Mouse (Mus musculus): ENCODE measurements at regions not wholly inside any gene's neighbourhood (a gene's known extent, or its start where the extent isn't known, plus 50 kb on each side); places are given as distances from the start of the nearest gene placed in this dataset.

GRCm38 (mm10) chr6:80862256-80862655 lies 843.6 kb downstream of the Lrrtm4 start:
- ATAC-seq (replicated peaks; ENCODE audit: low FRiP score, low read depth), result no peak
- no peaks in the 10 kb centered on the region for H3K36me3 ChIP-seq (ENCODE audit: insufficient read depth, low read length)
- H3K4me3 ChIP-seq (replicated peaks; ENCODE audit: low read depth, low read length), result no peak overlapping the region
- no peak for TF ChIP-seq CTCF (IDR thresholded peaks at IDR 0.05; ENCODE audit: low read depth)
- H3K4me2 ChIP-seq (ENCODE audit: low read length), result no peak overlapping the region
- no peak overlapping the region for H3K9ac ChIP-seq (ENCODE audit: low read depth, low read length)
- H3K27ac ChIP-seq, result no peak overlapping the region
- 82% methylated on average over 2 of the region's 2 CpGs for WGBS
- H3K27me3 ChIP-seq (ENCODE audit: insufficient read depth, low read length), result no peaks in the 10 kb centered on the region
- no peak for DNase-seq (ENCODE audit: low spot score)
- H3K4me1 ChIP-seq (replicated peaks; ENCODE audit: insufficient read depth, low read length), result no peaks in the 10 kb centered on the region
- no peaks in the 10 kb centered on the region for H3K9me3 ChIP-seq (replicated peaks; ENCODE audit: low read length)

GRCm38 (mm10) chr6:80862741-80863140 lies 844.1 kb downstream of the Lrrtm4 start:
- no peak overlapping the region for H3K9ac ChIP-seq (ENCODE audit: low read depth, low read length)
- H3K4me3 ChIP-seq (replicated peaks; ENCODE audit: low read depth, low read length), result no peak overlapping the region
- no peak overlapping the region for H3K27ac ChIP-seq
- no peaks in the 10 kb centered on the region for H3K27me3 ChIP-seq (ENCODE audit: insufficient read depth, low read length)
- no peaks in the 10 kb centered on the region for H3K36me3 ChIP-seq (ENCODE audit: insufficient read depth, low read length)
- no peaks in the 10 kb centered on the region for H3K4me1 ChIP-seq (replicated peaks; ENCODE audit: insufficient read depth, low read length)
- WGBS, result 92% methylated on average over 2 of the region's 2 CpGs
- no peak for ATAC-seq (replicated peaks; ENCODE audit: low FRiP score, low read depth)
- no peak overlapping the region for H3K4me2 ChIP-seq (ENCODE audit: low read length)
- DNase-seq (ENCODE audit: low spot score), result no peak
- TF ChIP-seq CTCF (IDR thresholded peaks at IDR 0.05; ENCODE audit: low read depth), result no peak
- H3K9me3 ChIP-seq (replicated peaks; ENCODE audit: low read length), result no peaks in the 10 kb centered on the region

DNA sequence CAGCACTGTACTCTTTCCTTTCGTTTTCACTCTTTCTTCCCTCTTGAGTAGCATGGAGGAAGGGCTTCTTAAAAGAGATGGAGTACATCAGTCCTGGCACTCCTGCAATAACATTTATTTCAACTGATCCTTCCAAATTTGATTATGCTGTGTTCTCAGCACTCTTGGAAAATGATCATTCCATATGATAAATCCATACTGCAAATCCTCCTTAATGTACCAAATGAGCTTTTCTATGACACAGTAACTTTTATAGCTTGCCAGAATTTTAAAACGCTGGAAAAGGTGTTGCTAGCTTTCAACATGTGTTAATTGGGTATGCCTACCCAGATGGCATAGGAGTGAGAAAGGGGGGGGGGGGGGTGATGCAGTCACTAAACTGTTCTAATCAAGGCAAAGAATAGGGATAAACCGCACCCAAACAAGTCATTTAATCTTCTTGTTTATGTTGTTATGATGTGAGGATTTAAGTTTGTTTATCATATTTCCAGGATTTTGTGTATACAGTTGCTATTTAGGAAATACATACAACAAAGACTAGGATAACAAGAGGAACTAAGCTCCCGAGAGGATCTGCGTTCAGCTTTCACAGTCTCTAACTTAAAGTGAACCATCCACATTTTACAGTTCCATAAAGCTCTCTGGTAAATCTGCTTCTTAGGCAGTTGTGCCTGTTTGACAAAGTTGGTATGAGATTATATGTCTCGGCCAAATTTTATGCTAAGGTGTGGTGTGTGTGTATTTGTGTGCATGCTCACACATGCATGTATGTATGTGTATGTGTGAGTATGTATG lies 847.3 kb downstream of the Lrrtm4 start:
- H3K9ac ChIP-seq (ENCODE audit: low read depth, low read length), result no peak overlapping the region
- H3K9me3 ChIP-seq (replicated peaks; ENCODE audit: low read length), result no peaks in the 10 kb centered on the region
- H3K4me2 ChIP-seq (ENCODE audit: low read length), result no peak overlapping the region
- H3K27ac ChIP-seq, result no peak overlapping the region
- WGBS, result 86% methylated on average over 6 of the region's 6 CpGs
- no peak overlapping the region for H3K4me3 ChIP-seq (replicated peaks; ENCODE audit: low read depth, low read length)
- H3K27me3 ChIP-seq (ENCODE audit: insufficient read depth, low read length), result no peaks in the 10 kb centered on the region
- TF ChIP-seq CTCF (IDR thresholded peaks at IDR 0.05; ENCODE audit: low read depth), result no peak
- no peaks in the 10 kb centered on the region for H3K36me3 ChIP-seq (ENCODE audit: insufficient read depth, low read length)
- ATAC-seq (replicated peaks; ENCODE audit: low FRiP score, low read depth) (no peak), DNase-seq (ENCODE audit: low spot score) (no peak)
- H3K4me1 ChIP-seq (replicated peaks; ENCODE audit: insufficient read depth, low read length), result no peaks in the 10 kb centered on the region

DNA sequence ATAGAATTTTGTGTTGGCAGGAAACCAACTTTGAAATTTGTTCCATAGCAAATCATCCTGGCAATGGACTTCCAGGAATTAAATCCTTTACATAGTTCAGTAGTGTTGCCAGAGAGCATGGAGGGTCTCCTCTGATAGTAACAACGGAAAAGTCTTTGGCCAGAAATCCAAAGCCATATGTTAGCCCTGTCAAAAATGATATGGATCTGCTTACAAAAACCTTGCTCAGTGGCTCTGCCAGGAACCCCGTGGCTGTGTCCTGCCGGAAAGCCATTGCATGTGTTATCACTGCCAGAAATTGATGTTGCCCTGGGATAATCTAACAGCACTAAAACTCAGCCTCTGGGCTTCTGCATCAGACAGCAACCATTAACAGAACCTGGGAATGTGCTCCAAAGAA lies 866.7 kb downstream of the Lrrtm4 start:
- ATAC-seq (replicated peaks; ENCODE audit: low FRiP score, low read depth) (no peak), DNase-seq (ENCODE audit: low spot score) (peak; percentile 31)
- Histone ChIP-seq H3K4me3 (replicated peaks; ENCODE audit: low read depth, low read length) (no peak overlapping the region), H3K27me3 (ENCODE audit: insufficient read depth, low read length) (no peaks in the 10 kb centered on the region), H3K4me1 (replicated peaks; ENCODE audit: insufficient read depth, low read length) (no peaks in the 10 kb centered on the region), H3K9me3 (replicated peaks; ENCODE audit: low read length) (no peaks in the 10 kb centered on the region), H3K9ac (ENCODE audit: low read depth, low read length) (no peak overlapping the region), H3K27ac (no peak overlapping the region), H3K4me2 (ENCODE audit: low read length) (no peak overlapping the region), H3K36me3 (ENCODE audit: insufficient read depth, low read length) (no peaks in the 10 kb centered on the region)
- TF ChIP-seq CTCF (IDR thresholded peaks at IDR 0.05; ENCODE audit: low read depth), result no peak
- 52% methylated on average over 3 of the region's 3 CpGs for WGBS

GRCm38 (mm10) chr6:80905220-80905619 lies 886.5 kb downstream of the Lrrtm4 start:
- DNase-seq (ENCODE audit: low spot score) (no peak), ATAC-seq (replicated peaks; ENCODE audit: low FRiP score, low read depth) (no peak)
- H3K4me2 ChIP-seq (ENCODE audit: low read length), result no peak overlapping the region
- H3K4me1 ChIP-seq (replicated peaks; ENCODE audit: insufficient read depth, low read length), result no peaks in the 10 kb centered on the region
- H3K9ac ChIP-seq (ENCODE audit: low read depth, low read length), result no peak overlapping the region
- H3K36me3 ChIP-seq (ENCODE audit: insufficient read depth, low read length), result no peaks in the 10 kb centered on the region
- no peak for TF ChIP-seq CTCF (IDR thresholded peaks at IDR 0.05; ENCODE audit: low read depth)
- WGBS, result 87% methylated on average over 2 of the region's 2 CpGs
- no peaks in the 10 kb centered on the region for H3K9me3 ChIP-seq (replicated peaks; ENCODE audit: low read length)
- no peak overlapping the region for H3K4me3 ChIP-seq (replicated peaks; ENCODE audit: low read depth, low read length)
- no peaks in the 10 kb centered on the region for H3K27me3 ChIP-seq (ENCODE audit: insufficient read depth, low read length)
- H3K27ac ChIP-seq, result no peak overlapping the region

DNA sequence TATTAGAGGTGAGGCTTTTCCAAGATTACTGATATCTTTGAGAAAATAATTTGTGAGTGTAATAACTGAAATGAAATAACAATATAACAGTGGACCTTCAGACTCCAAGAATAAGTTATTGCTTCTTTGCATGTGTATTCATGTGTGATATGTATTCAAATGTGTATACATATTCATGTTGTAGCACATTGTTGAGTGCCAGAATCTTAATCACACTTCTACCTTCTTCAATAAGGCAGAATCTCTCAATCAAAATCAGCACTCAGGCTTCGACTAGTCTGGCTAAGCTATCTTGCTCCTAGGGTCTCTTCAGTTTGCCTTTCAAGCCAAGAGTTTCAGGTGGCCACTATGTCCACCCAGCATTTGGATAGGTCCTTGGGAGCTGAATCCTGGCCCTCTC lies 911.1 kb downstream of the Lrrtm4 start:
- Histone ChIP-seq H3K4me1 (replicated peaks; ENCODE audit: insufficient read depth, low read length) (no peaks in the 10 kb centered on the region), H3K9ac (ENCODE audit: low read depth, low read length) (no peak overlapping the region), H3K27me3 (ENCODE audit: insufficient read depth, low read length) (no peaks in the 10 kb centered on the region), H3K27ac (no peak overlapping the region), H3K4me2 (ENCODE audit: low read length) (no peak overlapping the region), H3K36me3 (ENCODE audit: insufficient read depth, low read length) (no peaks in the 10 kb centered on the region), H3K9me3 (replicated peaks; ENCODE audit: low read length) (no peaks in the 10 kb centered on the region), H3K4me3 (replicated peaks; ENCODE audit: low read depth, low read length) (no peak overlapping the region)
- ATAC-seq (replicated peaks; ENCODE audit: low FRiP score, low read depth) (no peak), DNase-seq (ENCODE audit: low spot score) (no peak)
- WGBS, result 61% methylated on average over 1 of the region's 1 CpGs
- TF ChIP-seq CTCF (IDR thresholded peaks at IDR 0.05; ENCODE audit: low read depth), result no peak

DNA sequence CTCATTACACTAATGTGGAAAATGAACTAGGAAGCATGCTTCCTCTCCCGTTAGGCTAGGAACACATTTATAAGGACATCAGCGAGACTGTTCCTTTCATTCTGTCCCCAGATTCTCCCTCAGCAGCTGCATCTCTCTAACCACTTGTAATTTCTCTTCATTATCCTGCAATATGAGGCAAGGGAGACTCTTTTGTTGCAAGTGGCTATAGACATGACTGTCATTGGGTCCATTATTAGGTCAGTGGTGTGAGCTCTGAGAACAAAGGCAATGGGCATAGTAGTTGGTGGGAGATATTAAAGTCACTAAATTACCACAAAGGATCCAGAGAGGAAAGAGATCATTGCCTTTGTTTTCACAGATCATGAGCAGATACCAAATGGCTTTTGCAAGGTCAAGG lies 948.3 kb upstream of the Gcfc2 start:
- H3K4me2 ChIP-seq (ENCODE audit: low read length), result no peak overlapping the region
- H3K4me1 ChIP-seq (replicated peaks; ENCODE audit: insufficient read depth, low read length), result no peaks in the 10 kb centered on the region
- WGBS, result 63% methylated on average over 2 of the region's 2 CpGs
- no peak overlapping the region for H3K4me3 ChIP-seq (replicated peaks; ENCODE audit: low read depth, low read length)
- no peak for TF ChIP-seq CTCF (IDR thresholded peaks at IDR 0.05; ENCODE audit: low read depth)
- no peaks in the 10 kb centered on the region for H3K36me3 ChIP-seq (ENCODE audit: insufficient read depth, low read length)
- no peak overlapping the region for H3K27ac ChIP-seq
- H3K9me3 ChIP-seq (replicated peaks; ENCODE audit: low read length), result no peaks in the 10 kb centered on the region
- no peaks in the 10 kb centered on the region for H3K27me3 ChIP-seq (ENCODE audit: insufficient read depth, low read length)
- ATAC-seq (replicated peaks; ENCODE audit: low FRiP score, low read depth), result no peak
- no peak overlapping the region for H3K9ac ChIP-seq (ENCODE audit: low read depth, low read length)
- no peak for DNase-seq (ENCODE audit: low spot score)
